Mouse (Mus musculus): ENCODE data around the gene Shisa4. TPM values are rescaled to one million over a fixed set of nuclear protein-coding genes. Genes with fewer than 3 reads are reported as not detected.

The Shisa4 gene
- polyA plus RNA-seq (2017; shearing (Covaris generic)): not detected

DNA sequence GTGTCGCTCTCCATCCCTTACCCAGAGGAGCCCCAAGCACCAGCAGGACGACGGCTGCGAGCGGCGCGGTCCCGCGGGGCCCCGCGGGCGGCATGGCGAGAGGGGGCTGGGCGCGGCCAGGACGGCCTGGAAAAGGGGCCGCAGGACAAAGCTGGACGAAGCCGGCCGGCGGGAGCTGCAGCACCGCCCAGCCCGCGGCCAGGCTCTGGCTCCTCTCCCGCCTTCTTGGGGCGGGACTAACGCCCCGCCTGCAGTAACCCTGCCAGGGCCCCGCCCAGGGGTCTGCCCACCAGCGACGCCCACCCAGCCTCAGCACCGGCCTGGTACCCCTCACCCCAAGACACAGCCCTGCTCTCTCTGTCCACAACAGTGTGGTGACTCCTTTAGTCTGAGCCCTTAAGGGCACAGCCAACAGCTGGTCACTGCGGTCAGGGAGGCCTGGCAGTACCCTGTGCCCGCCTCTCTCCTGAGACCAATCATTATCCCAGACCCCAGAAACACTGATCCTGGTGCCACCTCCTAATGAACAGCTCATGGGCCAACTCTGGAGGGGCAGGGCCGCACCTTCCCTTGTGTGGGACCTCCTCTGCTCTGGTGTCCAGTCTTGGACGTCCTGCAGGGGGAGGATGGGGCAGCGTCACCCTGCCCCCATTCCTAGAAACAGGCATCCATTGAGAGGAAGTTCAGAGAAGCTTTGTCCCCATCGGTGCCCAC is at the start of gene Shisa4:
Gene Shisa4, minus strand, starts transcription at position 370 of the 714 bp plus-strand sequence.

DNA sequence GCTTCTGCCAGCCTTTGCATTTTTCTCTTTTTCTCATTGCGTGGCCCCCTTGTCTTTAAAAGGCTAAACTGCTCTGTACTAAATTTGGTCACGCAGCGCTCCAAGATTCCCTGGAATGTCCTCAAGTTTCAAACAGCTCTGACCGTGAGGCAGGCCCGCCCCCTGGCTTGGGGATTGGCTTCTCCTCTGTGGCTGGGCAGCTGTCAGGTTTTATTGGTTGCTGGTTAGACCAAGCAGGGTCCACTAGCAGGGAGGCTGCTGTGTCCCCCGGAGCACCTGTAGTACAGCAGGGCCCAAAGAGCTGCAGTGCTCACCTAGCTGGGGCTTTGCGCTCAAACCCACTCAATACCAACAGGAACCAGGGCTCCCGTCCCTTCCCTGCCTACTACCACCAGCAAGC is 50.5 kb downstream of the Shisa4 start, which contains the start of gene Lmod1:
Gene Lmod1, plus strand, starts transcription at position 237 of the 400 bp plus-strand sequence.

Other genes with a start within 250 kb of the Shisa4 start
- gene Ptpn7, start 242.5 kb downstream of the Shisa4 start, polyA plus RNA-seq (2017; shearing (Covaris generic)): 56.2 TPM
- 51.7 TPM for gene Arl8a, start 228.4 kb downstream of the Shisa4 start, polyA plus RNA-seq (2017; shearing (Covaris generic))
- not detected for gene Gpr37l1, start 207.6 kb downstream of the Shisa4 start, polyA plus RNA-seq (2017; shearing (Covaris generic))
- not detected for gene Elf3, start 116.7 kb downstream of the Shisa4 start, polyA plus RNA-seq (2017; shearing (Covaris generic))
- gene Rnpep, start 91.2 kb downstream of the Shisa4 start, polyA plus RNA-seq (2017; shearing (Covaris generic)): 10.3 TPM
- 123 TPM for gene Timm17a, start 61.5 kb downstream of the Shisa4 start, polyA plus RNA-seq (2017; shearing (Covaris generic))
- gene Lmod1, start 50.4 kb downstream of the Shisa4 start, polyA plus RNA-seq (2017; shearing (Covaris generic)): not detected
- gene Ipo9, start 55.3 kb upstream of the Shisa4 start, polyA plus RNA-seq (2017; shearing (Covaris generic)): 57.9 TPM
- gene Nav1, start 232.1 kb upstream of the Shisa4 start, polyA plus RNA-seq (2017; shearing (Covaris generic)): 0.04 TPM

Measured in naive thymus-derived CD4-positive, alpha-beta T cell, adult 5 months (primary cell).